Mouse (Mus musculus) liver, postnatal 0 days (tissue): Measurements from ENCODE around the gene Acp6.

Experiments used
- CTCF ChIP-seq: sonication (generic); IDR thresholded peaks from 2 replicates; pipeline ENCODE4 v1.5.1; 2016; ENCODE audit warnings: antibody characterized with exemption, low read depth
- EP300 ChIP-seq: IDR thresholded peaks from 2 replicates; pipeline ENCODE4 v1.6.1; 2016; ENCODE audit warnings: antibody characterized with exemption, low read depth, mild to moderate bottlenecking

DNA sequence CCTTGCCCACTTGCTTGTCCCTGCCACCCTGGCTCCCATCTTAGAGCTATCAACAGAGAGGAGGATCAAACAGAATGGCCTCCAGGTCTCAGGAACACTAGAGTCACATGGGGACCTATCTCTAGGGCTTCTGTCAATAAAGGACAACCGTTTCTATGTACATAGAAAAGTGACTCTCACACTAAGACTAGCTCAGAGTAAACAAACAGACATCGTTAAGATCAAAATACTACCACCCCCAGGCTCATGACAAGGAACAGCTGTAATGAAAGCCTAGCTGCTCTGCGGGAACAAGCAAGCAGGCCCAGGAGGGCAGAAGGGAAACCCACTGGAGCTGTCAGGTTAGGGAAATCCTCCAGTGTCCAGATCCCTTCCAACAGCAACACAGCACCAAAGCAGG, 56.9 kb downstream of the Acp6 start:
- no peak for TF ChIP-seq CTCF
- no peak for TF ChIP-seq EP300
